Mouse (Mus musculus): ENCODE measurements around the gene Ube2g1.

- TF ChIP-seq CTCF (IDR thresholded peaks at IDR 0.05): no peak
- TF ChIP-seq EP300 (IDR thresholded peaks at IDR 0.05): no peak
Measured at GRCm38 (mm10) chr11:72734840-72735518, 127.9 kb downstream of the Ube2g1 start.
